Mouse (Mus musculus) CH12.LX (cell line): ENCODE data around the gene Slc5a4b. TPM values are rescaled to one million over a fixed set of nuclear protein-coding genes. Genes with fewer than 3 reads are reported as not detected.

Source experiments
- DNase-seq: peaks from one replicate; pipeline ENCODE4 v3.0.0-alpha.2; 2013; ENCODE audit errors: extremely low read depth
- H3K27ac ChIP-seq: 2 replicates; pipeline ENCODE4 v1.5.1; 2012; ENCODE audit warnings: low read depth, mild to moderate bottlenecking, control low read depth, moderate library complexity; ENCODE audit not compliant: insufficient read depth
- H3K27me3 ChIP-seq: replicated peaks from 2 replicates; pipeline ENCODE3; 2012; ENCODE audit warnings: inconsistent platforms
- H3K36me3 ChIP-seq, 2 experiments: replicated peaks in 1 of 2; 2 replicates each; pipeline versions ENCODE3 to v1.6.1; 2012; ENCODE audit warnings: inconsistent platforms in 1 of 2, low read length in 1 of 2, mild to moderate bottlenecking in 1 of 2, mixed read lengths in 1 of 2, moderate library complexity in 1 of 2; ENCODE audit not compliant: control insufficient read depth in 1 of 2, insufficient read depth in 1 of 2
- H3K4me1 ChIP-seq, 2 experiments: 2 replicates each; pipeline ENCODE4 v1.6.1; 2012; ENCODE audit warnings: inconsistent platforms in 1 of 2, moderate library complexity in 1 of 2; ENCODE audit not compliant: insufficient read depth in 2 of 2, control insufficient read depth in 1 of 2
- H3K4me2 ChIP-seq: 2 replicates; pipeline ENCODE4 v1.6.1; 2012; ENCODE audit warnings: low read depth, mild to moderate bottlenecking, control low read depth; ENCODE audit not compliant: poor library complexity, insufficient read depth, severe bottlenecking
- H3K4me3 ChIP-seq, 3 experiments: fragments of 150-350 bp in 1 of 3; sonication (generic) in 1 of 3; replicated peaks in 1 of 3; 2 replicates each; pipeline versions ENCODE3 to v1.5.1; 2011 to 2012; ENCODE audit warnings: low read depth in 2 of 3, low read length in 2 of 3, mild to moderate bottlenecking in 2 of 3, moderate library complexity in 2 of 3, control low read depth in 1 of 3, improper control_type of control experiment in 1 of 3, inconsistent platforms in 1 of 3, mixed read lengths in 1 of 3; ENCODE audit not compliant: poor library complexity in 1 of 3
- H3K79me2 ChIP-seq: replicated peaks from 2 replicates; pipeline ENCODE4 v1.6.1; 2012; ENCODE audit warnings: mild to moderate bottlenecking, moderate library complexity; ENCODE audit not compliant: control insufficient read depth, poor library complexity, insufficient read depth, severe bottlenecking; ENCODE audit errors: extremely low read depth
- H3K9ac ChIP-seq: 2 replicates; pipeline ENCODE4 v1.6.1; 2012; ENCODE audit warnings: low read depth, mild to moderate bottlenecking, control low read depth, moderate library complexity; ENCODE audit not compliant: insufficient read depth
- H3K9me3 ChIP-seq: replicated peaks from 2 replicates; pipeline ENCODE3; 2012; ENCODE audit warnings: low read length, inconsistent platforms, mixed read lengths
- CHD1 ChIP-seq: IDR thresholded peaks from 2 replicates; pipeline ENCODE4 v1.6.1; 2012; ENCODE audit warnings: low read depth, low read length, improper control_type of control experiment, inconsistent platforms
- E2F4 ChIP-seq: IDR thresholded peaks from 2 replicates; pipeline ENCODE4 v1.6.1; 2011; ENCODE audit warnings: low read depth, low read length, improper control_type of control experiment; ENCODE audit not compliant: insufficient replicate concordance
- GABPA ChIP-seq: IDR thresholded peaks from 2 replicates; pipeline ENCODE4 v1.6.1; 2012; ENCODE audit warnings: low read depth, low read length, improper control_type of control experiment, inconsistent platforms; ENCODE audit not compliant: insufficient replicate concordance
- HCFC1 ChIP-seq: IDR thresholded peaks from 2 replicates; pipeline ENCODE4 v1.6.1; 2012; ENCODE audit warnings: low read depth, mild to moderate bottlenecking, inconsistent platforms, low read length, improper control_type of control experiment
- IRF4 ChIP-seq: IDR thresholded peaks from 2 replicates; pipeline ENCODE4 v1.6.1; 2014; ENCODE audit warnings: low read depth, mild to moderate bottlenecking, inconsistent platforms, low read length, improper control_type of control experiment
- JUND ChIP-seq: conservative IDR thresholded peaks from 2 replicates; pipeline ENCODE4 v1.6.1; 2011; ENCODE audit warnings: low read depth, low read length, improper control_type of control experiment
- MAFK ChIP-seq: IDR thresholded peaks from 2 replicates; pipeline ENCODE4 v1.6.1; 2011; ENCODE audit warnings: low read length, improper control_type of control experiment; ENCODE audit not compliant: insufficient replicate concordance
- MAX ChIP-seq: IDR thresholded peaks from 2 replicates; pipeline ENCODE4 v1.6.1; 2011; ENCODE audit warnings: low read length, improper control_type of control experiment
- MAZ ChIP-seq: IDR thresholded peaks from 2 replicates; pipeline ENCODE4 v1.6.1; 2012; ENCODE audit warnings: low read depth, mild to moderate bottlenecking, inconsistent platforms, low read length, improper control_type of control experiment, moderate library complexity
- MEF2A ChIP-seq: IDR thresholded peaks from 2 replicates; pipeline ENCODE4 v1.6.1; 2014; ENCODE audit warnings: low read depth, mild to moderate bottlenecking, inconsistent platforms, low read length, improper control_type of control experiment, borderline replicate concordance
- MYC ChIP-seq: IDR thresholded peaks from 2 replicates; pipeline ENCODE4 v1.6.1; 2011; ENCODE audit warnings: low read depth, mild to moderate bottlenecking, improper control_type of control experiment, low read length
- NELFE ChIP-seq: IDR thresholded peaks from 2 replicates; pipeline ENCODE4 v1.6.1; 2011; ENCODE audit warnings: low read depth, low read length, improper control_type of control experiment
- POLR2AphosphoS2 ChIP-seq: IDR thresholded peaks from 2 replicates; pipeline ENCODE4 v1.6.1; 2011; ENCODE audit warnings: low read depth, low read length, improper control_type of control experiment
- RCOR1 ChIP-seq: conservative IDR thresholded peaks from 2 replicates; pipeline ENCODE4 v1.6.1; 2012; ENCODE audit warnings: low read depth, mild to moderate bottlenecking, inconsistent platforms, low read length, improper control_type of control experiment
- SIN3A ChIP-seq: IDR thresholded peaks from 2 replicates; pipeline ENCODE4 v1.6.1; 2012; ENCODE audit warnings: low read length, improper control_type of control experiment, inconsistent platforms
- TBP ChIP-seq: conservative IDR thresholded peaks from 2 replicates; pipeline ENCODE4 v1.6.1; 2011; ENCODE audit warnings: low read depth, low read length, improper control_type of control experiment
- TCF12 ChIP-seq: IDR thresholded peaks from 2 replicates; pipeline ENCODE4 v1.6.1; 2014; ENCODE audit warnings: low read depth, mild to moderate bottlenecking, inconsistent platforms, low read length, improper control_type of control experiment
- UBTF ChIP-seq: IDR thresholded peaks from 2 replicates; pipeline ENCODE4 v1.6.1; 2012; ENCODE audit warnings: low read depth, mild to moderate bottlenecking, inconsistent platforms, low read length, improper control_type of control experiment, moderate library complexity
- ZKSCAN1 ChIP-seq: IDR thresholded peaks from 2 replicates; pipeline ENCODE4 v1.6.1; 2012; ENCODE audit warnings: low read depth, inconsistent platforms, low read length, improper control_type of control experiment, borderline replicate concordance
- ZNF384 ChIP-seq: IDR thresholded peaks from 2 replicates; pipeline ENCODE4 v1.6.1; 2012; ENCODE audit warnings: low read depth, low read length, improper control_type of control experiment, inconsistent platforms
- dilution Hi-C: fragments of 300-500 bp; cut with MboI; formaldehyde crosslinking; loops from 2 replicates; pipeline ENCODE4 v1.14.3; 2020; ENCODE audit warnings: low sequenced_read_pairs; ENCODE audit not compliant: extremely low pct_unique_long_range_greater_than_20kb, extremely low pct_ligation_motif_present
- in situ Hi-C: fragments of 300-500 bp; cut with MboI; formaldehyde crosslinking; loops from 3 replicates; pipeline ENCODE4 v1.14.3; 2019; ENCODE audit warnings: low sequenced_read_pairs, low pct_ligation_motif_present, low pct_unique_long_range_greater_than_20kb, mixed read lengths
- polyA plus RNA-seq: library from polyadenylated mRNA; unstranded; fragments of >175 nt; gene quantifications from 2 replicates; pipeline ENCODE4 v1.2.1, GENCODE M21; 2012; ENCODE audit warnings: low read depth; ENCODE audit not compliant: insufficient read length
- total RNA-seq, 2 experiments: library from RNA; depleted of rRNA; stranded (reverse); fragments of 300-350 nt in 1 of 2; fragments of >200 nt in 1 of 2; gene quantifications; 2 replicates each; pipeline ENCODE4 v1.2.3; 2012 to 2014

Slc5a4b gene
- total and polyA plus RNA-seq, 3 experiments = not detected

- H3K27me3 ChIP-seq = no peaks in the 10 kb centered on the region
- no peak overlapping the region for H3K4me2 ChIP-seq
- H3K9ac ChIP-seq = no peak overlapping the region
- no peaks in the 10 kb centered on the region for H3K79me2 ChIP-seq
- H3K4me1 ChIP-seq = peaks cover 2 to 9% of the 10 kb centered on the region in 2 experiments; a peak in 2 of 4 replicates
- H3K36me3 ChIP-seq = no peaks in the 10 kb centered on the region
- DNase-seq = no peak
- no peaks in the 10 kb centered on the region for H3K9me3 ChIP-seq
- TF ChIP-seq UBTF (no peak), MAZ (no peak), E2F4 (no peak)
- dilution Hi-C loops = no loop called here
- in situ Hi-C loops = no loop called here
- no peak overlapping the region for H3K4me3 ChIP-seq
- no peak overlapping the region for H3K27ac ChIP-seq
These were observed 21.7 kb upstream of the Slc5a4b start for GRCm38 (mm10) chr10:76132506-76132905.

DNA sequence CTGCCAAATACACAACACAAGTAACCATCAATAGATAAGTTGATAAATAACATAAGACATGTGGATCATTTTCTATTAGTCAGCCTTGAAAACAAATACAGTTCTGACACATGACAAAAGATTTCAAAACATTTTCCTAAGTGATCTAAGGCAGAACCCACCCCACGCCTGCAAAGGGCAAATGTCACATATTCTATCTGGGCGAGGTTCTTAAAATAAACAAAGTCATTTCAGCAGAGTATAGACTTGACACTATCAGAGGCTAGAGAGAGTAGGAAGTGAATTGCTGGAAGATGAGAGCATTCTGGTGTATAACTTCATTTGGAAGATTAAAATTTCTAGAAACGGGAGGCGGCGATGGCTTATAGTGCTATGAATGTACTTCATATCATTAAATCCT is 10.7 kb upstream of the Slc5a4b start:
- dilution Hi-C loops = no loop called here
- no peaks in the 10 kb centered on the region for H3K36me3 ChIP-seq
- H3K4me2 ChIP-seq = no peak overlapping the region
- TF ChIP-seq TBP (no peak), SIN3A (no peak), IRF4 (no peak), GABPA (no peak), TCF12 (no peak), MAFK (no peak), POLR2AphosphoS2 (no peak), UBTF (no peak), RCOR1 (no peak), ZKSCAN1 (no peak), MEF2A (no peak), NELFE (no peak), ZNF384 (no peak), MYC (no peak), CHD1 (no peak), HCFC1 (no peak), MAX (no peak), JUND (no peak)
- peaks cover 6 to 16% of the 10 kb centered on the region in 2 experiments for H3K4me1 ChIP-seq
- no peaks in the 10 kb centered on the region for H3K9me3 ChIP-seq
- no peaks in the 10 kb centered on the region for H3K79me2 ChIP-seq
- no peak overlapping the region for H3K4me3 ChIP-seq
- in situ Hi-C loops = loop anchor here (10.0 kb wide), 1 partner anchor 83 kb away; no protein-coding TSS in a partner anchor
- DNase-seq = no peak
- H3K9ac ChIP-seq = no peak overlapping the region
- no peaks in the 10 kb centered on the region for H3K27me3 ChIP-seq
- H3K27ac ChIP-seq = no peak overlapping the region
